In genomic region chr13:94094176-94094575, GRCm38 (mm10) we compare ENCODE assay signal across 16 mouse cellular contexts. TPM values are rescaled to one million over a fixed set of nuclear protein-coding genes. Genes with fewer than 3 reads are reported as not detected.
A peak's percentile ranks its signal among the peaks of the same experiment; 100 is the strongest.
DNase-seq lines count a peak whose midpoint lies in the region; ATAC-seq and TF ChIP-seq lines count a peak whose summit lies in the region.
"Had no signal": no experiment of that assay in that cellular context is flagged by ENCODE, and none has a peak within 500 bp of the region (broad histone marks: within the 10 kb centered on the region; RNA-seq: fewer than 3 reads in every experiment).

No protein-coding gene starts in this region.

- peaks cover 93% of the 10 kb centered on the region for H3K79me2 ChIP-seq in C2C12 (ENCODE audit: control insufficient read depth, insufficient read depth)

- no peak overlapping the region for H3ac ChIP-seq in C2C12 (ENCODE audit: control insufficient read depth, insufficient read length, low read depth)

- TF ChIP-seq CTCF in kidney, postnatal 0 days (IDR thresholded peaks at IDR 0.05; ENCODE audit: low read depth): no peak
- TF ChIP-seq CTCF in C2C12 (IDR thresholded peaks at IDR 0.05; ENCODE audit: control insufficient read depth, insufficient read depth, insufficient read length): no peak
- TF ChIP-seq CTCF in small intestine, adult 2 months (IDR thresholded peaks at IDR 0.05; ENCODE audit: extremely low read depth, insufficient read length, insufficient replicate concordance, low read depth, low read length): no peak

- no peaks in the 10 kb centered on the region for H3K36me3 ChIP-seq in kidney, postnatal 0 days (ENCODE audit: insufficient read depth, low read length)
- peaks cover 12% of the 10 kb centered on the region for H3K36me3 ChIP-seq in C2C12 (ENCODE audit: control insufficient read depth, insufficient read depth)
- H3K36me3 ChIP-seq in small intestine, adult 2 months (ENCODE audit: control insufficient read depth, insufficient read depth, low read length): no peaks in the 10 kb centered on the region
- H3K36me3 ChIP-seq: limb, embryonic 15.5 days had no signal

- no peak overlapping the region for H3K4me2 ChIP-seq in kidney, postnatal 0 days (ENCODE audit: low read length)
- H3K4me2 ChIP-seq: forebrain, embryonic 13.5 days; limb, embryonic 15.5 days; midbrain, embryonic 11.5 days had no signal

- peaks cover 36% of the 10 kb centered on the region for H3K79me3 ChIP-seq in C2C12 (ENCODE audit: low read depth)

- DNase-seq in kidney, postnatal 0 days (ENCODE audit: low spot score): peak; percentile 55
- DNase-seq in kidney, adult 11 months: no peak
- peak; percentile 28 for DNase-seq in brain, adult 2 months (ENCODE audit: low read depth, low spot score)
- DNase-seq in frontal cortex, postnatal 10 days (ENCODE audit: low spot score in 2 of 2): no peak
- no peak for DNase-seq in adrenal gland, postnatal 14 days
- DNase-seq: cerebellum, adult 18-20 months; cerebellum, postnatal 36 days; heart, adult 11 months; liver, postnatal 0 days; thymus, adult 2 months had no signal

- WGBS in kidney, postnatal 0 days: 54% methylated on average over 4 of the region's 4 CpGs
- 40% methylated on average over 4 of the region's 4 CpGs for WGBS in small intestine, adult 2 months

- H3K9me3 ChIP-seq in kidney, postnatal 0 days (replicated peaks; ENCODE audit: low read length): no peaks in the 10 kb centered on the region
- H3K9me3 ChIP-seq: forebrain, embryonic 13.5 days; limb, embryonic 15.5 days had no signal

- no peak overlapping the region for H3K9ac ChIP-seq in kidney, postnatal 0 days (ENCODE audit: low read depth, low read length)
- H3K9ac ChIP-seq: forebrain, embryonic 13.5 days; limb, embryonic 15.5 days; liver, postnatal 0 days had no signal

- H3K27me3 ChIP-seq in kidney, postnatal 0 days (ENCODE audit: insufficient read depth, low read length): no peaks in the 10 kb centered on the region
- H3K27me3 ChIP-seq in C2C12 (ENCODE audit: control insufficient read depth, insufficient read depth, insufficient read length): no peaks in the 10 kb centered on the region
- H3K27me3 ChIP-seq in small intestine, adult 2 months (ENCODE audit: control insufficient read depth, insufficient read depth, low read length): no peaks in the 10 kb centered on the region; the same call in 1 of the 2 replicates
- H3K27me3 ChIP-seq: forebrain, embryonic 13.5 days; limb, embryonic 15.5 days had no signal

- ATAC-seq in kidney, postnatal 0 days (replicated peaks; ENCODE audit: low FRiP score, low read depth): peak; percentile 90
- ATAC-seq: forebrain, embryonic 13.5 days; hindbrain, postnatal 0 days; liver, postnatal 0 days had no signal

- no peak for TF ChIP-seq POLR2A in small intestine, adult 2 months (IDR thresholded peaks at IDR 0.05; ENCODE audit: low read depth, low read length)

- peaks cover 47% of the 10 kb centered on the region for H3K4me1 ChIP-seq in kidney, postnatal 0 days (replicated peaks; ENCODE audit: insufficient read depth, low read length)
- peaks cover 20% of the 10 kb centered on the region; the same call in 1 of the 2 replicates for H3K4me1 ChIP-seq in small intestine, adult 2 months (ENCODE audit: control insufficient read depth, insufficient read depth, insufficient read length, low read length)

- no peak overlapping the region for H3K4me3 ChIP-seq in kidney, postnatal 0 days (replicated peaks; ENCODE audit: low read depth, low read length)
- no peak overlapping the region for H3K4me3 ChIP-seq in C2C12 (ENCODE audit: insufficient read depth, poor library complexity, severe bottlenecking)
- no peak overlapping the region for H3K4me3 ChIP-seq in small intestine, adult 2 months (ENCODE audit: low read depth, low read length)
- H3K4me3 ChIP-seq: forebrain, embryonic 13.5 days; limb, embryonic 15.5 days had no signal

- H3K27ac ChIP-seq in kidney, postnatal 0 days: peak overlapping the region; percentile 74
- H3K27ac ChIP-seq in small intestine, adult 2 months (ENCODE audit: insufficient read depth, low read depth, low read length): peak overlapping the region; percentile 6; the same call in 1 of the 2 replicates
- H3K27ac ChIP-seq: forebrain, embryonic 13.5 days; hindbrain, postnatal 0 days; limb, embryonic 15.5 days had no signal

TF ChIP-seq in C2C12, 6 proteins besides CTCF, POLR2A, EP300 and RAD21:
- TF ChIP-seq CEBPB (IDR thresholded peaks at IDR 0.05; ENCODE audit: low read depth) (peak; percentile 75), USF1 (IDR thresholded peaks at IDR 0.05; ENCODE audit: low read depth) (no peak)

RNA-seq across cellular contexts. Expression of gene Lhfpl2, which starts 36.6 kb away (rescaled TPM):
- 51.5 and 58.4 TPM in 2 replicates for polyA plus RNA-seq in kidney, postnatal 0 days (2015; fragmentation: Nextera tagmentation; extraction: Ambion mirVana)
- 15.5 TPM for polyA plus RNA-seq in C2C12 (2012; fragmentation: generic; extraction: Trizol)
- polyA plus RNA-seq in small intestine, adult 2 months (2012; rRNA removed): 10.3 and 71.0 TPM in 2 replicates
- total RNA-seq in adrenal gland, postnatal 14 days (2021): 32.2 and 35.4 TPM in 2 replicates

Comparison
In these comparisons a context has a peak if more than half of its experiments do, and no peak if none do; other contexts are left out.
1. DNase-seq: peak in kidney, postnatal 0 days (single experiment) and brain, adult 2 months (single experiment); none in kidney, adult 11 months (single experiment), frontal cortex, postnatal 10 days (0 of 2) and adrenal gland, postnatal 14 days (single experiment).